Mouse (Mus musculus) neural tube, embryonic 10.5 days (tissue): ENCODE results near the gene Gm5965.
"Not testable (repeated sequence)": the region's sequence is repeated elsewhere in the genome, so short reads cannot be mapped to it uniquely, and the experiment has no call there.

Experiments used
- DNase-seq: peaks from one replicate; pipeline ENCODE4 v3.0.0-alpha.2; 2017; ENCODE audit warnings: low spot score; ENCODE audit errors: extremely low spot score

Gm5965 gene

DNA sequence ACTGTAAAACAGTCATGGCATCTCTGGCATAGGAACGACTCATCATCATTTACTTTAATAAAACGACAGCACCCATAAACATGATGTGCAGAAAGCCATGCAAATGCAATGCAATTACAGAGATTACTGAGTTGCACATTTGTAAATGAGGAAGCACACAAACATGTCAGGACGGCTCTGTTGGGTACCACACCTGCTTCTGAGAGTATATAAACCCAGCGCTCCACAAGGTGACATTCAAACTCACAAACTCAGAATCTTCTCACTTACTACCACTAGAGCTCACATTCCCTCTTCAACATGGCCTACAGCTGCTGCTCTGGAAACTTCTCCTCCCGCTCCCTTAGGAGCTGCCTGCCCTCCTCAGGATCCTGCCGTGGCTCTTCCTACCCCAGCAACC is at the start of gene Gm5965:
Gm5965 (plus strand) TSS at position 301 of the 400 bp plus-strand sequence.
- no peak for DNase-seq

DNA sequence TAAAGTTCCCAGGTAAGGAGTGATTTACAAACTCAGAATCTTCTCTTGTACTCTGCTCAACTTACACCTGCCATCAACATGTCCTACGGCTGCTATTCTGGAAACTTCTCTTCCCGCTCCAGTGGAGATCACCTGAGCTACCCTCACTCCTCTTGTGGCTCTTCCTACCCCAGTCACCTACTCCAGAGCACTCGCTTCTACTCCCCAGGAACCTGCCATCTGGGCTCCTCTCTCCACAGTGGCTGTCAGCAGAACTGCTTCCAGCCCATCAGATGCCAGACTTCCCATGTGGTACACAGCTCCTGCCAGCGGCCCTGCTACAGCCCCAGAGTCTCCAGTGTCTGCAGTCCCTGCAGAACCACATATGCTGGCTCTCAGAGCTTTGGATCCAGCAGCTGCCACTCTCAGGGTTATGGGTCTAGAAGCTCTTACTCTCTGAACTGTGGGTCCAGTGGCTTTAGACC is 48.9 kb upstream of the Gm5965 start, which contains the start of gene Krtap13-1:
Krtap13-1 (plus strand) TSS at position 51 of the 464 bp plus-strand sequence.
- DNase-seq: no peak

DNA sequence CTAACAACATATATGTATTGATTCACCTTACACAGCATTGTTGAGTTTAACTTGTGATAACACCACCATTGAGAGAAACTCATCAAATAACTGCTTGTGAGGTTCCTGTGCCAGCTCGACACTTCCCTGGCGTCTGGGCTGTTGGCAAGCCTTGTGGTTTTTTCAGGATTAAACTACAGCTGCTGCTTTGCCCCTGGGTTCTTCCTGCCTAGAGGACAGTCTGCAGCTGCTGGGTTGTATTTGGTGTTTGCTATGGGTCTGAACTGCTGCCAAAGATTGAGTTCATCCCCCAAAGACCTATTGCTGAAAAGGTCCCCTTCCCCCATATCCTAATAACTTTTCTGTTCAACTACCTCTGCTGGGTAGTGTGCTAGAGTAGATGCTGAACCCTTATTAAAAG is 42.3 kb upstream of the Gm5965 start:
- DNase-seq: no peak

DNA sequence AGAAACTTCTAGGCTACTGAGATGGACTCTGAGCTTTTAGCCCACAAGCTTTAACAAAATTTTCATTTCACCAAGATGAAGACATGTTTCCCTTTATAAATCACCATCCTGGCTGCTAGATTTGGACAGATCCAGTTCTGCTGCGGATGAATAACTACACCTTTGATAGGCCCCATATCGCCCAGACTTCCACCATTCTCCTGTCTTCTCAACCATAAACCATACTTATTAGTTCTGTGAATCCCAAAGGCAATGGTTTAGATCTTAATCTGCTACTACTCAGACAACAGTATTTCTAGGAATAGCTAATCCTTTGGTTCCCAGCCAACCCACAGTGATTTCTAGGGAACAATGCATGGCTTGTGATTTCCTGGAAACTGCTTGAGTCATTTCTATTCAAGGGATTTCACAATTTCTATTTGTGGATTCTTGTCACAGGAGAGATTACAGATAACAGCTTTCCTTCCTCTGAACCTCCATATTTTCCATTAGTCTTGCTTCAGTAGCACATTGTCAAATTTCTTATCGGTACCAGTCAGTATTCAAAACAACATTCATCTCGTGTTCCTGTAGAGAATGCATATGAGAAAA is 32.9 kb upstream of the Gm5965 start:
- no peak for DNase-seq

DNA sequence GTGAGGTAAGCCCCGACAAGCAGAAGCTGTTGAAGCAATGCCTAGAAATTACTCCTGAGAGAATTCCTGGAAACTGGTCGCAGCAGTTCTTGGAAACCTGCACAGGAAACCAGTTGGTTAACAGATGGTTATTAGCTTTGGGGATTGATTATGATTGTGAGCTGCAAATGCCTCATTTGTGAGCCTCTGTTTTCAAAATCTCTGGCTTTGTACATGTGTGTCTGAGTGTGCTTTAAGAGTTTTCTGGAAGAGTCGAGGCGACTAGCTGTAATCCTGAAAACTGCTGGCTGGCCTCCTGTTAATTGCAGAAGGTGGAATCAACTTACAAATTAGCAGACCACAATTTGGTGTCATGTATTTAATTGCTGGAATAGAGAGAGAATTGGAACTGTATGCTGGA is 29.8 kb upstream of the Gm5965 start:
- no peak for DNase-seq

DNA sequence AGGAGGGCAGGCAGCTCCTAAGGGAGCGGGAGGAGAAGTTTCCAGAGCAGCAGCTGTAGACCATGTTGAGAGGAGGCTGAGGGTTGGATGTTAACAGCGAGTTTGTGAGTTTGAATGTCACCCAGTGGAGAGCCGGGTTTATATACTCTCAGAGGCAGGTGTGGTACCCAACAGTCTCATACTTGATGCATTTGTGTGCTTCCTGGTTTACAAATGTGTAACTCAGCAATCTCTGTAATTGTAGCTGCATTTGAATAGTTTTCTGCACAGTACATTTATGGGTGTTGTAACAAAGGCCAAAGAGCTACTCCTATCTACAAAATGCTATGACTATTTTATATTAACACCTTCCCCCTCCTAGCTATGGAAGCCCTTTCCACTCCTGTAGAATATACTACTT is 26.2 kb upstream of the Gm5965 start, which contains the start of gene Krtap13:
Krtap13 (minus strand) TSS at position 101 of the 400 bp plus-strand sequence.
- not testable (repeated sequence) for DNase-seq

DNA sequence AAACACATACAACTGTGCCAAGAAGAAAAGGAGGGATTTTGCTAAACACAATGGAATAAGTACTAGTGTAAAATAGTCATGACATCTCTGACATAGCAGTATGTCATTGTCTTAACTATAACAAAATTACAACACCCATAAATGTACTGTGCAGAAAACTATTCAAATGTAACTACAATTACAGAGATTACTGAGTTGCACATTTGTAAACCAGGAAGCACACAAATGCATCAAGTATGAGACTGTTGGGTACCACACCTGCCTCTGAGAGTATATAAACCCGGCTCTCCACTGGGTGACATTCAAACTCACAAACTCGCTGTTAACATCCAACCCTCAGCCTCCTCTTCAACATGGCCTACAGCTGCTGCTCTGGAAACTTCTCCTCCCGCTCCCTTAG is 19.1 kb upstream of the Gm5965 start, which contains the start of gene 2310034C09Rik:
2310034C09Rik (plus strand) TSS at position 301 of the 400 bp plus-strand sequence.
- DNase-seq: not testable (repeated sequence)

DNA sequence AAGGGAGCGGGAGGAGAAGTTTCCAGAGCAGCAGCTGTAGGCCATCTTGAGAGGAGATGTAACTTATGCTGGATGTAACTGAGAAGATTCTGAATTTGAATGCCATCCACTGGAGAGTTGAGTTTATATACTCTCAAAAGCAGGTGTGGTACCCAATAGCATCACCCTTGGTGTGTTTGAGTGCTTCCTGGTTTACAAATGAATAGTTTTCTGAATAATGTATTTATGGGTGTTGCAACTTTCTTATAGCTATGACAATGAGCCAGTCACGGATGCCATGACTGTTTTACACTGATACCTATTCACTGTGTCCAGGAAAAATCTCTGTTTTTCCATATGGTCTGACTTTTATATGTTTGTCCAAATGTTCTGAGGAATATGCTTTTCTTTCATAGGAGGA is 3.6 kb upstream of the Gm5965 start, which contains the start of gene 2310057N15Rik:
2310057N15Rik (minus strand) TSS at position 101 of the 400 bp plus-strand sequence.
- DNase-seq: no peak

DNA sequence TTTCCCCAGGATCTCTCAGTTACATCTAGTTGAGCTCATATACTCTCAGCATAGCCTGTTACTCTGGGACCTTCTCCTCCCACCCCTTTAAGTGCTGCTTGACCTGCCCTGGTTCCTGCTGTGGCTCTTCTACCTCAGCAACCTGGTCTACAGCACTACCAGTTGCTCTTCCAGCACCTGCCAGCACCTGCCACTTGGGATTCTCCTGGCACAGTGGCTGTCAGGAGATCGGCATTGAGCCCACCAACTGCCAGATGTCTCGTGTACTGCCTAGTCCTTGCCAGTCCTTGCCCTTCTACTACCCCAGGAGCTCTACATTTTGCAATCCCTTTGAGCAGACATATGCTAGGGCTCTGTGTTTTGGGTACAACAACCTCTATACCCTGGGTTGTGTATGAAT is 9.1 kb downstream of the Gm5965 start:
- no peak for DNase-seq

DNA sequence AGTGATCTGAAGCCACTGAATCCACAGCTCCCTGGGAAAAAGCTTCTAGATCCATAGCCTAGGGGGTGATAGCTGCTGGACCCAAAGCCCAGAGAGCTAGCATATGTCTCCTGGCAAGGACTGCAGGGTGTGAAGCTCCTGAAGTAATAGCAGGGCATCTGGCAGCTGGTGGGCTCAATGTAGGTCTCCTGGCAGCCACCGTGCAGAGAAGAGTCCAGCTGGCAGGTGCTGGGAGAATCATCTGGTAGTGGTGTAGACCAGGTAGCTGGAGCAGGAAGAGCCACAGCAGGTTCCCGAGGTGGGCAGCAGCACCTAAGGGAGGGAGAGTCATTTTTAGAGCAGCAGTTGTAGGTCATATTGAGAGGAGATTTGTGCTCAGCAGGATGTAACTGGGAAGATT is 34.1 kb downstream of the Gm5965 start, which contains the start of gene Gm20741:
Gm20741 (minus strand) TSS at position 394 of the 400 bp plus-strand sequence.
- no peak for DNase-seq

DNA sequence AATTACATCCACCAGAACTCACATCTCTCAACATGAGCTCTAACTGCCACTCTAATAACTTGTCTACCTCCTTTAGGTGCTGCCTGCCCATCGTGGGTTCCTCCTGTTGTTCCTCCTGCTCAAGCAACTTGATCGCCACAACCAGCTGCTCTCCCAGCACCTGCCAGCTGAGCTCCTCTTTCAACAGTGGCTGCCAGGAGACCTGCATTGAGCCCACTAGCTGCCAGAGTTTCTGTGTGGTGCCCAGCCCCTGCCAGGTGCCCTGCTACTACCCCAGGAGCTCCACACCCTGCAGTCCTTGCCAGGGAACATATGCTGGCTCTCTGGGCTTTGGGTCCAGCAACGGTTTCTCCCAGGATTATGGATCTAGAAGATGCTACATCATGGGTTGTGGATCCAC is 42.4 kb downstream of the Gm5965 start, which contains the start of gene Krtap15:
Krtap15 (plus strand) TSS at position 150 of the 400 bp plus-strand sequence.
- no peak for DNase-seq

DNA sequence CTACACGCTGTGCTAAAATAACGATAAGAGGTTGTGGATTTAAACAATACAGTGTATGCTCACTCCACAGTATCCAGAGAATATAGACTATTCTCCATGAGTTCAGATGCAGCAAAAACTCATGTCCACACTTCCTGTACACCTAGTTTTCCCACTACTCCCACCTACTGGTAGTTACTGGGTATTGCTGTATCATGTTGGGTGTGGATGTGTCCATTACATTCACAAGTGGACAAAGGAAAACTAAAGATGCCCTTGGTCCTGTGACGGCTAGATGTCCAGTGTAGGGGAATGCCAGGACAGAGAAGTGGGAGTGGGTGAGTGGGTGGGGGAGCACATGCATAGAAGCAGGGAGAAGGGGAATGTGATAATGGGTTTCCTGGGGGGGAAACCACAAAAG is 46.0 kb downstream of the Gm5965 start:
- no peak for DNase-seq

DNA sequence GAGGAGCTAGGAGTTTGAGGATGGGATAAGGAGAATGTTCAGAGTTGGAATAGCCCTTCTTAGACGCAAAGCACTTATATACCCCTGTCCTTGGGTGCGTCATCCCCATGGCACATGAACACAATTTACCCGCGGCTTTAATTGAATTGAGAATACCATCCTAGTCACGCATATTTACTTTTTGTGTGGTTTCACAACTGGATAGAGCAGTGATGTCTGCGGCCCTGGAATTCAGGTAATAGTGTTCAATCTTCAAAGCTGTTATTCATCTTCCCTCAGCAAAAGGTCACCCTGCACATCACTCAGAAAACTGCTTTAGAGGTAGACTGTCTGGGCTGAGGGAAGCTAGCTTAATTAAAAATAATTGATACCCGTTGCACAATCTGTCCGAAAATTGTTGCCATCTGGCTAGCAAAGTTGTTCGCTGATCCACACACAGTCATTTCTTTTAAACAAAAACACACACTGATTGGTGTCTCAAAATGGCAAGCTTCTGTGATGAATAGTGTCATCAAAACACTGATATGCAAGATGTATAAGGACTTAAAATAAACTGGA is 48.5 kb downstream of the Gm5965 start, which contains the start of gene Krtap14:
Krtap14 (minus strand) TSS at position 51 of the 558 bp plus-strand sequence.
- no peak for DNase-seq

DNA sequence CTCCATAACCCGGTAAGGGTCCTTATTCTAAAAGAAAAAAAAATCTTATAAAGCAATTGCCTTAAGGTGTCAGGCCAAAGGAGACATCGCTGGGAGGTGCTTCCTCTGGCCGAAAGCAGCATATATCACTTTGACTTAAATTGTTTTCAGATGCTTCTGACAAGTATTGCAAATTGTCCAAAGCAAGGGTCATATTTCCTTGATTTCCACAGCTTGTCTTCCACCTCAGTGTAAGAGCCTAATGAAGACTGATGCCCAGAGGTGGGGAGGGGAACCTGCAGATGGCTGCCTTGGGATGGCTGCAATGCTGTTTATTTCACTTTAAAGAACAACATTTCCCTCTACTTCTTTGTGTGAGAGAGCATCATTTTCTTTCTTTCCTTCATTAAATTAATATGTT is 49.3 kb downstream of the Gm5965 start:
- DNase-seq: no peak
